Mouse (Mus musculus) spleen, postnatal 4 days (tissue): ENCODE measurements around the gene Map3k5.
A peak's percentile ranks its signal among the peaks of the same experiment; 100 is the strongest.

Experiments used
- DNase-seq, 2 experiments: peaks; one replicate each; pipeline ENCODE4 v3.0.0; 2022; ENCODE audit warnings: low spot score in 2 of 2

Map3k5 gene

DNA sequence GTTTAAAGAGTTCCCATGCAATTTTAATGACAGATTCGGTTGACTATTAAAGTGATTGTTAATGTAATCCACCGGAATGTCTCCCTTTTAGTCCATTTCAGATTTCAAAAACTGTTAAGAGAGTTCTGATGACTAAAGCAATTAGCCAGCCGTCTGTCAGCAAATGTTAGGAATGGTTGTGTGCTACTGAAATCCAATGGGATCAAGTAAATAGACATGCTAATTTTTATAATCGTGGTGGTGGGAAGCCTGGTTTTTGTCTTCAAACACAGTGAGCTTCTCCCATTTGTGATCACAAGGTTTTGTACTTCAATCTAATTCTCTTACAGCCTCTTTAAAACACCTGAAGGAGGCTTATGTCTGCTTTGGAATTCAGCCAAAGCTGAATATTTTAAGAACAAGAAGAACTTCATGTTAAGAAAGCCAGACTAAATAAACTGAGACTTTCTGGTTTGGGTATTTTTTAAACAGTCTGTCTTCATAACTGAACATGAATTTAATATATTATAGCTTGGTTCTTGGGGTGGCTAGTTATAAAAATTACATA lies 1.6 kb downstream of the Map3k5 start:
- DNase-seq: no peak

DNA sequence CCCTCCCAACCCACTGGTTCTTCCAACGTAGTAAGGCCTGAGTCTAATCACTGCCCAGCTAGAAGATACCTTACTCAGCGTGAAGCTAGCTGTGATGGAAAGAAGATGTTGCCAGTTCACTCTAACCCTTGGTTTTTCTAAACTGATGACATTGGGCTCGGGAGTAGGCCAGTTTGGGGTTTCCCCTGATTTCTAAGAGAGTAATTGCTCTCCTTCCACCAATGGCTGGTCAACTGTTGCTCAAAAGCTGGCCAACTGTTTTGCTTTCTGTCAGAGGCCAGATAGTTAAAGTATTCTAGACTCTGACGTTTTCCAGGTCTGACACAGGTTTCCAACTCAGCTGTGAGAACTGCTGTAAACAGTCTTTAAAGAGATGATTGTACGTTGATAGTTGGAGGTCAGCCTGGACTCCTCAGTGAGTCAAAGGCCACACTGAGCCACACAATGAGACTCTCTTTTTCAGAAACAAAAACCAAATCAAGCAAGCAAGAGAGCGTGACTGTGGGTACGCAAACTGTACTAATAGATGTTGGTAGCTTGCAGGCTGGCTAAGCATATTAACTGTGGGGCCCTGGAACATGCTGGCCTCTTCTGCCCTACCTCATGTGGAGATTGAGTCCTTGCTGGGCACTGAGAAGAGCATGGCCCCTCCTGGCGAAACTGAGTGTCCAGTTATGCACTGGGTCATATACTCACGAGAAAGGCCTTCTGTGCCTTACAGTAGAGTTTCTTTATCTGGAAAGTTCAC lies 2.9 kb downstream of the Map3k5 start:
- no peak for DNase-seq

DNA sequence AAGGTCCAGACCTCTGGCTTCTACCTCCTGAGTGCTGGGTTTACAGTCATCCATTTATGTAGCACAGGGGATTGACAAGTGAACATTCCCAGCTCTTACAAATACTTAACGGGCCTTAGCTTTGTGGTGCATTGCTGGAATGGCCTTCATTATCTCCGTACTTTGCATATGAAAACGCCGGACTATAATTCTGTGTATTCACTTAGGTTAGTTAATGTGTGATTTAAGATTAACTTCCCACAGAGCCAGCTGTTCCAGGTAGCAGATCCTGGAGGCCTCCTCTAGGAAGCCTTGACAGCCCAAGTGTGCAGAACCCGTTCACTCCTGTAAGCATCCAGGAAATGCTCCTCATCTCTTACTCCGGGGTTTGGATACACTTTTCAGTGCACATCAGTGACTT lies 4.5 kb downstream of the Map3k5 start:
- DNase-seq: no peak

DNA sequence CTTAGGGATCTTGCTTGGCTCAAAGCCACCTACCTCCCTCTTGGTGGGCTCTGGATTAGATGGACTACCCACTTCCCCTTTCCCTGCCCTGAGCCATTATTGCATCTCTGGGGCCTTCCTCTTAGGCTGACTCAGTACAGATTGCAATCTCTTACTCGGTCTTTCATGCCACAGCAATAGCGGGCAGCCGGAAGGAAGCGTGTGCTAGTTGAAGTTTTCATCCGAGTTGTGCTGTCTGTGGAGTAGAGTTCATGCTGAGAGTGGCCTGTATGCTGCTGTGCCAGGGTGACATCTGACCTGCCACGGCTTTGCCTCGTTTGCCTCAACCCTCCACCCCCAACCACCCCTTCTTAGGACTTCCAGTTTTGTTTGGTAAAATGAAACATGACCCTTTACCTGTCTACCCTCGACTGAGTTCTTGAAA lies 5.0 kb downstream of the Map3k5 start:
- DNase-seq: peak in 1 of 2 experiments; percentile 28

DNA sequence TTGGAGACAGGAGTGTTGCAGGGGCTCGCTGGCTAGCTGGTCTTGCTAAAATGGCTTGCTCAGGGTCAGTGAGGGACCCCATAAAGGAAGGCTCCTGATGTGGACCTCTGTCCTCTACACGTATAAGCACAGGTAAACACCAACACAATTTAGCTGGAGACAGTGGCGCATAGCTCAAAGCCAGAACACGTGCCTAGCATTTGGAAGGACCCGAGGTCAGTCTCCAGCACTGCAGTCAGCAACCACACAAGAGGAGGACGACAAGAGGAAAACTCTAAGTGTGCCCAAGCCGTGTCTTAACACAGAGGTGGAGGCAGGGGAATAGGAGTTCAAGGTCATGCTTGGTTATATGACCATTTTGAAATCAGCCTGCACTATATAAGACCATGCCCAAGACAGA lies 5.9 kb downstream of the Map3k5 start:
- no peak for DNase-seq

DNA sequence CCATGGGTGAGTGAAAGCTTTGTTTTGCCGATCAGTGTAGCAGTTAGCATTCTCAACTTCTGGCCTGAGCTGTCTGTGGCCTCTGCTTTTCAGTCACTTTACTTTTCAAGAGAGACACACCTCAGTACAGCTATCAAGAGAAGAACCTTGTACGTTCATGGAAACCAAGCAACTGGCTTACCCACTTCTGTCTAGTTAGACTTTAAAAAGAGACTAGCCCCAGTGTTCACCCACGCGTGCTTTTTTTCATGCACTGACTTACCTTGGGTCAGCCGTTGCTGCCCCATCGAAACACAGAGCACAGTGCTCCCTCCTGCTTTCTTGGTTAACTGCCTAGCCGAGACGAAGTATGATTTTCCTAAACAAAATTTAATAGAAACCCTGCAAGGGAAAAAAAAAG lies 6.4 kb downstream of the Map3k5 start:
- no peak for DNase-seq

DNA sequence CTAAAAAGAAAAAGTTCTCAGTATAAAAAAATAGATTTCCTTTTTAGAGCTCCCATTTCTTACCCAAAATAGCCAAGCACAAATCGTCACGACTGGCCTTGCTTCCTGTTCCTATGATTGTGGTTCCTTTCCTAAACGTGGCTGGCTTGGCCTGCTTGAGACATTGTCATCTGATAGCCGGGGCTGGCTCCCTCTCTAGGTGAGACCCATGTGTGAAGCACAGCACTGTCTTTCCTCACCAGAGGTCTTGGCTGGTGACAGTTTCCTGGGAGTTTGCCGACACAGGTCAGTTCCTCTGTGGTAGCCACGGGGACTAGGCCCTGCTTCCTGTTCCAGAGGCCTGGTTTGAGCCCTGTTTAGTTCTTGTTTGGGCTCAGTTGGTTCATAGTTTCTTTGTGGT lies 6.8 kb downstream of the Map3k5 start:
- DNase-seq: peak in 1 of 2 experiments; percentile 40

DNA sequence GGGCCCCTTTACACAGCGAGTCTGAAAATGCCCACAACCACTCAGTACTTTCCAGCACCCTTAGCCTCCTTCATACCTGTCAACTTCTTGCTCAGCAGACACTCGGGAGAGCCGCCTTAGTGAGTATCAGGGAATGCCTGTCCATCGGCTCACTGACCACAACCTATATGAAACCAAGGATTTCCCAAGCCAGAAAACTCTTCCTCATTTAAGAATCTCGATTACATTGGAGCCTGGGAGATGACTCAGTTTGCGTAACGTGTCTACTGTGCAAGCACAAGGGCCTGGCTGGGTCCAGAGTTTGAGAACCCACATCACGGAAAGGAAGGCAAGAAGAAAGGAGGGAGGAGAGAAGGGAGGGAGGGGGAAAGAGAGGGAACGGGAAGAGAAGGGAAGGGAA lies 7.6 kb downstream of the Map3k5 start:
- DNase-seq: no peak

DNA sequence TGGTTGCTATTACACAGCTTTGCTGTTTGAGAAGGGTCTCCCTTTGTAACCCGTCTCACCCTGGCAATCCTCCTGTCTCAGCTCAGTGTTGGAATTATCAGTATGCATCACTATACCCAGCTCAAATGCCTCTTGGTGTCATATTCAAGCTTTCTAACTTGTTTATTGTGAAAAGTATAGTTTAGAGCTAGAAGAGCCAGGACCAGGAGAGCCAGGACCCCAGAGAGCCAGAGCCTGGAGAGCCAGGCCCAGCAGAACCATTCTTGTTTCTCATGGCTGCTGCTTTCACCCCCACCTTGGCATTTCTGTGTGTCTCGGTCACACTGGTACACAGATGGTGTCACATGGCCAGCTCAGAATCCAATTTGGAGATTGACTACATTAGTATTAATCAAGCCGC lies 8.3 kb downstream of the Map3k5 start:
- no peak for DNase-seq

DNA sequence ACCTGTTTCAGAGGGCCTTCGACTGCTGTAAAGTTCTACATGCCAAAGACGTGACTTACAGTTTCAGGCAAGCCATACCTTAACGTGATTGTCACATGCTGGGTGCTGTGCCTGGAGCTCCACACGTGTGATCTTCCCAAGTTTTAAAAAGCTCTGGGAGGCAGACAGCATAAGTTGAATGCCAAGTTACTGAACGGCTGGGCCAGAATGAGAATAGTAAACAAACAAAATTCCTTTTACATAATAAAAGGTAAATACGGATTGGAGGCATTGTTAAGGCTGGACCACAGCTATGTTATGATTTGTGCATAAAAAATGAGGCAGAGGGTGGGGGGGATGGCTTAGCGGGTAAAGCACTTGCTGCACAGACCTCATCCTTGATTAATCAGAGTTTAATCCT lies 11.4 kb downstream of the Map3k5 start:
- DNase-seq: no peak

DNA sequence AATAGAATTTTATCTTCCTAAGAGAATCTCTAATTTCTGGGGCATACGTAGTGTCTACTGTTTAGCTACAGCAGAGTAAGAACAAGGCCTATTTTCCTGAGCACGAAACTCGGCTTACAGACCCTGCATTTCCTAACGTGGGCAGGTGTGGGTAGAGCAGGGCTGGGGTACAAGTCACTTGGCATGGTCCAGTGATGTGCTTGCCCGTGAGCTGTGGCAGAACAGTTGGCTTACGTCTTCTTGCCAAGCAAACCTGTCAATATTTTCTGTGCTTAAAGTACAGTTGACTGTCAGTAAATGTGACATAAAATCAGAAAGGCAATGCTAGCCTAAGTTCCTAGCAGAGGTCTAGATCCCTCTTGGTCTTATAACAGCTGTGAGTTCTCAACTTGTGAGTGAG lies 12.4 kb downstream of the Map3k5 start:
- no peak for DNase-seq

DNA sequence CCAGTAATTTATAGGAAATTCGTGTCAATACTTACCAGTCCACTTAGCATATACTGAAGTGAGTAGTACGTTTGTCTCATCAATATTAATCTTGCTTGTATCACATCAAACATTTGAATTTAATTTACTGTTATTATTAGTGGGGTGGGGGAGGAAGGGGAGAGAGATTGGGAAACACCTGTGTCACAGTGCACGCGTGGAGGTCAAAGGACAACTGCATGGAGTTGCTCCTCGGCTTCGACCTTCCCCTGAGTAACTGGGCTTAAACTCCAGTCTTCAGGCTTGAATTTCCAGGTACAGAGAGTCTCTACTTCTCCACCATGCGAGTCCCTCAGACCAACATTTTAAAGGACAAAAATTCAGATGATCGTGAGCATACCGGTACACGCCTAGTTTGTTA lies 13.2 kb downstream of the Map3k5 start:
- no peak for DNase-seq

DNA sequence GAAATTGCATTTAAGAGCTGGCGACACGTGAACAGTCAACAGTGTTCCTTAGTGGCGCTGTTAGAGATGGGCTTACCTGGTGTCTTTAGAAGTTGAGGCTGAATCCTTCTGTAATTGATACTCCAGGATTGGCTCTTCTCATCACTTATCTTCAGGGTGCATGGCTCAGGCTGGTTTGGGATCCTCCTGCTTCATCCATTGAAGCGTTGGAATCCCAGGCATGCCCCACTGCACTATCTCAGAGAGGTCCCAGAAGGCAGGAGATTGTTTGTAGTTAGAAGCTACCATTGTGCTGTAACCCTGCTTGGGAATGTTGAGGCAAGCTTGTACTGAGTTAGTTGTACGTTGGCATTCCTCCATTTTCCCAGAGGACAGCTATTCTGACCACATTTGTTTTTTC lies 13.6 kb downstream of the Map3k5 start:
- no peak for DNase-seq

DNA sequence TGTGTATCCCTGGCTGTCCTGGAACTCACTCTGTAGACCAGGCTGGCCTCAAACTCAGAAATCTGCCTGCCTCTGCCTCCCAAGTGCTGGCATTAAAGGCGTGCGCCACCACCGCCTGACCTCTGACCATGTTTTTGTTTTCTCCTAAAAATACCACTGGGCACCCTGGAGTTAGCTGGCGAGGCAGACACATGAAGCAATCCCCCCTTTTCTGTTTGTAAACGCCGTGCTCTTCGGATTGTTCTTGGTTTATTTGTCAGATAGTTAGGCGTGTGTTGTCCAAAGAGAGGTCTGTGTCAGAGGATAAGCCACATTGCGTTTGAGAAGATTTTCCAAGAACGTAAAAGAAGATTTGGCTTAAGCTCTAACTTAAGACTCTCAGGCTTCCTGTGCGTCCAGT lies 14.1 kb downstream of the Map3k5 start:
- DNase-seq: no peak

DNA sequence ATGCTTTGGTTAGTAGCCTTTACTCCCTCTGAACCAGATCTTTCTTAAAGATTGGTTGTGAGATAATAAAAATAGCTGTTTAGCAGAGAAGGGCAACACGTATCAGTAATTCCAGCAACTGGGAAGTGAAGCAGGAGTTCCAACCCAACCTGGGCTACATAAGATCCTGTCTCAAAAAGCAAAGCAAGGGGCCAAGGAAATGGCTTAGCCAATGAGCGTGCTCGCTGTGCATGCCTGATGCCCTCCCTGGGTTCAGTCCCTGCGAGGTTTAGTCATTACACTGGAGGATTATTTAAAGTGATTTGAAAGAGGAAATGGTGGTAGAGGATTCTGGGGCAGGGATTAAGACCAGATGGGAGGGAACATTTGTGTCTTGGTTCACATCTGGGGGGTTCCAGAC lies 14.8 kb downstream of the Map3k5 start:
- no peak for DNase-seq

DNA sequence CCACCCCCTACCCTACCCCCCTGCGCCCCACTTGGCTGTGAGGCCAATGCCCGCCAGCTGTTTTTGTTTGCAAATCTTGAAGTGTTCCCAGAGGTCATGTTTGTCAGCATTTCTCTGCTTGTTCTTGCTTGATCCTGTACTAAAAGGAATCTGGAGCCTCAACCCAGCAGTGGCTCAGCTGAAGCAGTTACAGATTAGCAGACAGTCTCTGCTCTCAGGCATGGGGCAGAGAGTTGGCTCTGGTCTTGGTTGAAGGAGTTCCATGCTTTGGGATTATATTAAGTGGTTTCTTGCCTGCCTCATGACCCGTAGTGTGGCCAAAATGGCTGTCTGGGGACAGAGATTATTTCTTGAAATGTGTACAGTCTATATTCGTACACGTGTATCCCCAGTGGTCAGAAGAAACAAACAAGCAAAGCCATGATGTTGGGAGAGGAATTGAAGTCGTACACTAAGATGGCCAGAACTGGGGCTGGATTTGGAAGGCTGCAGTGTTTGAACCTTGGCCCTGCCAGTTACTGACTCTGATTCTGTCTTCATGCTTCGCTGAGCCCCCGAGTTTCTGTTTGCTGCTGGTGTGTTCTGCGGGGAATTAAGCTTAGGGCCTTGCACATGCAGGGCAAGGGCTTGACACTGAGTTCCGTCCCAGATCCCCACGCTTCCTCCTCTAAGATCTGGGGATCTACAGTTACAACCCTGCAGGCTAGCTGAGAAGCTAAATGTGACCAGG lies 18.9 kb downstream of the Map3k5 start:
- no peak for DNase-seq

DNA sequence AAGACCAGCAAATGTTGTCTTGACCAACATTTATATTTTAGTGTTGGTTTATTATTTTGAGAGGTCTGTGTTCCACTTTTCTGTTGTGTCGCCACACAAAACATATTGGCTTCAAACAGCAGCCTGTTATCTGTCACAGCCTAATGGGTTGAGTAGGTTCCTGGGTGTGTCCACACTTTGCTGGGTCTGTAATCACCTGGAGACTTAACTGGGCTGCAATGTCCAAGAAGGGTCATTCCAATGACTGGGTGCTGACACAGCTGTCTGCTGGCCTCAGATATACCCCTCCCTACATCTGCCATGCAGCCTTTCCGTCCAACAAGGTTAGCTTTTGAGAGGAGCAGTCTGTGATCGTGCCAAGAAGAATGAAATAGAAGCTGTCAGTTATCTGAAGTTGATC lies 20.3 kb downstream of the Map3k5 start:
- DNase-seq: no peak

DNA sequence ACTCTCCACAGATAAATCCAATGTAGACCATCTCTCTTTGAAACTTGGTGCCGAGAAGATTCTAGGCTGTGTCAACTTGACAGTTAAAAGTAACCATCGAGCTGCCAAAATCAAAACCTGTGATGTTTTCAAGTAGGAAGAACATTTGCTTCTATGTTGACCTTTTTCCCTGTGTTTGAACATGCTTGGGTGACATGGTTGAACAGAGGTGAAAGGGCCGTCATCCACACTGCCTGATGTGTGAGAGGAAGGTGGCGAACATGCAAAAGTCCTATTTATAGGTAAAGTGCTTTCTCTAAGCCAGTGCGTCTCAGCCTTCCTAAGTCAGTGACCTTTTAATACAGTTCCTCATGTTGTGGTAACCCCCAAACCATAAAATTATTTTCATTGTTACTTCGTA lies 21.5 kb downstream of the Map3k5 start:
- no peak for DNase-seq

DNA sequence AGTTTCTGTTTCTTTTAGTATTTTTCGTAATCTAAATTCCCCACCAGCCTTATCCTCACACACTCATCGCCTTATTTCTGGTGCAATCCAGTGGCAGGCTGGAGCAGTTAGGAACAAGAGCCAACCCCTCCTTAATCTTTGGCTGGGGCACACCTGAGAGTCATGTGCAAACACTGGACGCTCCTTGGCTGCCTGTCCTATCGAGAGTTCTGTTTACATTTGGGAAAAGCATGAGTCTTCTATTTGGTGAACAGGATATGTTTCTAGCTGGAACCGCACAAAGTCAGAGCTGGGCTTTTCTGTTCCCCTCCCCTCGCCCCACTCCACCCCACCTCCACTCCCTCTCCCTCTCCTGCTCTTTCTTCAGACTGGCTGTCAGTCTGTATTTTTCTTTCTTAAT lies 22.5 kb downstream of the Map3k5 start:
- DNase-seq: no peak

DNA sequence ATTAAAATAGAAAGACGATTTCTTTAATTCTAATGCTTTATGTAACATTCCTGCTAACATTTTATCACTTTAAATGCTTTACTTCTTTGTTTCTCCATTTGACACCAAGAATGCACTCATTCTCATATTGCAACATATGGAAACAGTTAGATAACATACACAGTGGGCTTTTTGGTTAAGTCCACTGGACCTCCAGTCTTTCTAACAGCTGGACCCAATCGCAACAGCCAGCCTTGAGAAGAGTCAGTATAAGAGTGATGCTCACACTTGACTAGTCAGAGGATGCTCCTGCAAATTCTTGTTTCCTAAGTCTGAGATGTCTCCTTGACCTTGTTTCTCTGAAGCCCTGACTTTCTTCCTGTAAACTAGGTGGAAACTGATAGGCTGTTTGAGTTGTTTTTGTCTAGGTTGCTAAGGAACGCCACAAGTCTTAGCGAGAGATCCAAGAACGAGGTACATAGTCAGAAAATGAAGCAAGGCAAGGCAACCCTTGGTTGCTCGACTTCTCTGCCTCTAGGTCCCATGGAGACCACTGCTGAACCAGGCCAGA lies 26.6 kb downstream of the Map3k5 start:
- DNase-seq: no peak

DNA sequence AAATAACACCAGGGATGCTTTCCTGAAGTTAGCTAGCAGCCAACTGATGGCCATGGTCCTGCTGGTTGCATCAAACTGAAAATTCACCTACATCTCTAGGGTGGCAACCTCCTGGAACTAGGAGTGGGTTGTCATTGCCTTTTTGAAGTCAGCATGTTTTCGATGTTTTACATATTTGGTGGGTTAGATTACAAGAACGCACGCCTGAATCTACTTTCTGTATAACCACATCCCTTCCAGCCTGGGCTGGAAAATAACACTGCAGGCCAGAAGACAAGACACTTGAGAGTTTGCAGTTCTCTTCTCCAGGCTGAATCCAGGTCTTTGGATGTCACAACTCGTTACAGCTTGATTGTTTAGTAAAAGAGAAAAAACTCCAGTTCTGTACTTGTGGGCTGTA lies 28.5 kb downstream of the Map3k5 start:
- no peak for DNase-seq

DNA sequence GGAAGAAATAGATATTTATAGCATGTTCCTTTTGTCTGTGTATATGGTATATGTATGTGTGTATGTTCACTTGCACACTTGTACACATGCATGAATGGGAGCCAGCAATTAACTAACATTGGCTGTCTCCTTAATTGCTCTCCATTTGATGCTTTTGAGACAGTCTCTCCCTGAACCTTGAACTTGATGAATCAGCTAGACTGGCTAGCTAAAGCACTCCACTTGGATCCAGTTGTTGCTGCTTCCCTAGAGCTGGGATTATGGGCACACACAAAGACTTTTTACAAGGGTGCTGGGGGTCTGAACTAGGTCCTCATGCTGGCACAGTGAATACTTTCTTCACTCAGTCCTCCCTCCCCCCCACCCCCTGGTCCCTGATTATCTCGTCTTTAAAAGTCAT lies 28.9 kb downstream of the Map3k5 start:
- DNase-seq: no peak

DNA sequence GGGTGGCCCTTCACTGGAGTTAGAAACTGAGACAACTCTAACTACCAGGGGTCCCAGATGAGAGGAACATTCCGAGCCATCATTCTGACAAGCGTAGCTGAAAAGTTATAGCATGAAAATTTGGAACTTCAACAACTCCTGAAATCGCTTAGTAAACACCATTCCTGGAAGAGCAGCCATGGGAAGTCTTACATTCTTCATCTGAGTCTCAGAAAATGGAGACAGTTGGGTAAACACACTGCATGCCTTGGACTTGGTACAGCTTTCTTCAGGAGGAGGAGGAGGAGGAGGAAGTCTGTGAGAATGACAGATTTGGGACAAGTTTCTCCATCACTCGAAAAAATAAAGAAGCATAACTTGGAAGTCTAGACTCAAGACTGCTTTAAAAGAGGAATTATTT lies 29.8 kb downstream of the Map3k5 start:
- DNase-seq: no peak
